Mouse (Mus musculus) heart, adult 2 months (tissue): ENCODE results near the gene Spata32.

ENCODE experiments used
- CTCF ChIP-seq: fragments of 200-600 bp; IDR thresholded peaks from 2 replicates; pipeline ENCODE4 v1.8.1; 2022; ENCODE audit warnings: antibody characterized with exemption, mild to moderate bottlenecking, moderate library complexity
- EP300 ChIP-seq: fragments of 200-500 bp; IDR thresholded peaks from 2 replicates; pipeline ENCODE4 v1.6.1; 2011; ENCODE audit warnings: low read depth, low read length, control low read depth; ENCODE audit not compliant: insufficient read depth
- POLR2A ChIP-seq: fragments of 200-500 bp; IDR thresholded peaks from 2 replicates; pipeline ENCODE4 v1.6.1; 2011; ENCODE audit warnings: mild to moderate bottlenecking, low read depth, low read length, control low read depth; ENCODE audit not compliant: insufficient read depth

DNA sequence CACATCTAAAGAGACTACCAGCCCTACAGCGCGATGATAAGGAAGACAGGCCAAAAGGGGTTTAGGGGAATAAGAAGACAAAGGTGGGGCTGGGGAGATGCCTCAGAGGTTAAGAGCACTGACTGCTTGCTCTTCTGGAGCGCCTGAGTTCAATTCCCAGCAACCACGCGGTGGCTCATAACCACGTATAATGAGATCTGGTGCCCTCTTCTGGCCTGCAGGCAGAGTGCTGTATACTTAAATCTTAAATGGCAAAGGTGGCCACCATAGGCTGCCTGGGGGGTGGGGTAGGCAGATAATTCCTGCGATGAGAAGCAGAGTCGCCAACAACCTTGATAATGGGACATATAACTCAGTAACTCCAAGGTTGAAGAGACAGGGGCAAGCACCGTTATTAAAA is 19.5 kb upstream of the Spata32 start:
- TF ChIP-seq CTCF: peak; percentile 43
- TF ChIP-seq POLR2A: no peak
- TF ChIP-seq EP300: no peak
